Mouse (Mus musculus): Measurements from ENCODE around the gene Tspan8. TPM values are rescaled to one million over a fixed set of nuclear protein-coding genes. Genes with fewer than 3 reads are reported as not detected.

Tspan8 gene
- polyA plus RNA-seq, 1 experiment from 2014 or later = 27.7 TPM

DNA sequence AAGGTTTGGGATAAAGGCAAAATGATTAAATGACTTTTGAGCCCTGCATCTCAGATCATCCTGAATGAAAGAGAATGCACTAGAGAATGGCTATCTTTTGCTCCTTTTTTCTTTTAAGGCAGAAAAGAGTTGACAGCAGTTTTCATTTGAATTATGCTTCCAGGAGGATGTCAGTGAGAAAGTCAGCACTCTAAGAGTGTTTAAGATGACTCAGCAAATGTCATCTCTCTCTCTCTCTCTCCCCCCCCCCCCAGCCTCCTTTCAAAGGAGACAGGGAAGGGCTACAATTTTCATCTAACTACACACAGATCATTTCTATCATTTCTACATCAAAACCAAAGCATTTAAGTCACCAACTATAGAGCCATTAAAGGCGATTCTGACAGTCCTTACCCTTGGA is 31.9 kb downstream of the Tspan8 start:
- H3K27me3 ChIP-seq = no peaks in the 10 kb centered on the region
- H3K27ac ChIP-seq = no peak overlapping the region
- WGBS = 79% methylated on average over 1 of the region's 1 CpGs
- no peaks in the 10 kb centered on the region for H3K36me3 ChIP-seq
- H3K9ac ChIP-seq = no peak overlapping the region
- ATAC-seq (replicated peaks; ENCODE audit: low FRiP score) = no peak
- no peak overlapping the region for H3K4me3 ChIP-seq (replicated peaks)
- 0 out of 2 replicates have a peak, but pooled peaks cover 3% of the 10 kb centered on the region for H3K4me1 ChIP-seq
- H3K4me2 ChIP-seq = no peak overlapping the region
- no peaks in the 10 kb centered on the region for H3K9me3 ChIP-seq (replicated peaks)

DNA sequence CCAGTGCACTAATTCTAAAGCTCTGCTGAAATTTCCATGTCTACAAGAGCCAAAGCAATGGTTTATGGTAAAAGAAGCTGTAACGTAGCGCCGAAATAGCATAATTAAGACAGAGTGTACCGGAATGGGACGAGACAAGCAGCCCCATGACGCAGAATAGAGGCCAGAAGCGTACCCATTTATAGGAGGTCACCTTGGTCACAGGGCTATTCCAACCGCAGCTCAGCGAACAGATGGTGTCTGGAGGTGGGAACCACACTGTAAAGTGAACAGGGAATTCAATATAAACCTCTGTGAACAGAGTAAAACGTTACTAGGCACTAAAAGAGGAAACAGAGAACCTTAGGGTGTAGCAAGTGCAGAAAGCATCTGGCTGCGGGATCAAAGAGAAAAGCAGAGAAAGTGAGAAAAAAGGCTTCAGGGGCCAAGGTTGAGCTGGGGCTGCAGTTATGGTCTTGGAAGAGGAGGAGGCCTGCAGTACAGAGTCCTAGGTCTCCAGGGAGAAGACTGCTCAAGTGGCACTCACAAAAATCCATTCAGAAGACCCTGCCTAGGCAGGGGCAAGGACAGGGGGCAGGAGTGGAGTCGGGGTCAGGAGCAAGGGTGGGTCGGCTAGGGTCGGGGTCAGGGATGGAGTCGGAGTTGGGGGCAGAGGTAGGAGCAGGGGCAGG is 43.7 kb downstream of the Tspan8 start:
- Histone ChIP-seq H3K4me3 (replicated peaks) (no peak overlapping the region), H3K27me3 (no peaks in the 10 kb centered on the region), H3K36me3 (no peaks in the 10 kb centered on the region), H3K9ac (no peak overlapping the region), H3K4me2 (no peak overlapping the region), H3K4me1 (no peaks in the 10 kb centered on the region), H3K27ac (no peak overlapping the region), H3K9me3 (replicated peaks) (no peaks in the 10 kb centered on the region)
- WGBS = 51% methylated on average over 15 of the region's 15 CpGs
- no peak for ATAC-seq (replicated peaks; ENCODE audit: low FRiP score)

- WGBS = 21% methylated on average over 5 of the region's 5 CpGs
- Histone ChIP-seq H3K27me3 (no peaks in the 10 kb centered on the region), H3K36me3 (no peaks in the 10 kb centered on the region), H3K4me3 (replicated peaks) (no peak overlapping the region), H3K9ac (no peak overlapping the region), H3K4me2 (no peak overlapping the region), H3K9me3 (replicated peaks) (no peaks in the 10 kb centered on the region), H3K4me1 (no peaks in the 10 kb centered on the region), H3K27ac (no peak overlapping the region)
- no peak for ATAC-seq (replicated peaks; ENCODE audit: low FRiP score)
These were observed 45.3 kb downstream of the Tspan8 start for GRCm38 (mm10) chr10:115861967-115862366.

DNA sequence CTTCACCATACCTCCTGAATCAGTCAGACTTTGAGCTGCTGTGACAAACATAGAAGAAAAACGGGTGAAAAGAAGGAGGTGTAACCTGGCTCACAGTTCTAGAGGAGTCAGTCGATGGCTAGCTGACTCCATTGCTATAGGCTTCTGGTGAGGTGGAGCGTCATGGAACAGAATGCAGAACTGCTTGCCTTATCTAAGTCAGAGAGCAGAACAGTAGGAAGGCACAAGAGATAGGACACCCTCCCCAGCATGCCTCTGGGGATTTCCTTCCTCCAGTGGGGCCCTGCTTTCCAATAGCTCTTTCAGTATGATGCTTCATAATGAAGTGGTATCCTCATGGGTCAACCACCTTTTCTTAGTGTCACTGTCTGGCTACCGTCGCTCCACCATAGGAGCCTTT is 66.1 kb downstream of the Tspan8 start:
- no peaks in the 10 kb centered on the region for H3K9me3 ChIP-seq (replicated peaks)
- 93% methylated on average over 5 of the region's 5 CpGs for WGBS
- ATAC-seq (replicated peaks; ENCODE audit: low FRiP score) = no peak
- no peak overlapping the region for H3K27ac ChIP-seq
- H3K27me3 ChIP-seq = no peaks in the 10 kb centered on the region
- H3K4me3 ChIP-seq (replicated peaks) = no peak overlapping the region
- no peak overlapping the region for H3K4me2 ChIP-seq
- no peaks in the 10 kb centered on the region for H3K4me1 ChIP-seq
- no peak overlapping the region for H3K9ac ChIP-seq
- no peaks in the 10 kb centered on the region for H3K36me3 ChIP-seq

- WGBS = 65% methylated on average over 4 of the region's 4 CpGs
- Histone ChIP-seq H3K9ac (no peak overlapping the region), H3K4me3 (replicated peaks) (no peak overlapping the region), H3K9me3 (replicated peaks) (no peaks in the 10 kb centered on the region), H3K4me1 (no peaks in the 10 kb centered on the region), H3K36me3 (no peaks in the 10 kb centered on the region), H3K4me2 (no peak overlapping the region), H3K27me3 (no peaks in the 10 kb centered on the region), H3K27ac (no peak overlapping the region)
- ATAC-seq (replicated peaks; ENCODE audit: low FRiP score) = no peak
These were observed 75.3 kb downstream of the Tspan8 start for GRCm38 (mm10) chr10:115891924-115892323.

DNA sequence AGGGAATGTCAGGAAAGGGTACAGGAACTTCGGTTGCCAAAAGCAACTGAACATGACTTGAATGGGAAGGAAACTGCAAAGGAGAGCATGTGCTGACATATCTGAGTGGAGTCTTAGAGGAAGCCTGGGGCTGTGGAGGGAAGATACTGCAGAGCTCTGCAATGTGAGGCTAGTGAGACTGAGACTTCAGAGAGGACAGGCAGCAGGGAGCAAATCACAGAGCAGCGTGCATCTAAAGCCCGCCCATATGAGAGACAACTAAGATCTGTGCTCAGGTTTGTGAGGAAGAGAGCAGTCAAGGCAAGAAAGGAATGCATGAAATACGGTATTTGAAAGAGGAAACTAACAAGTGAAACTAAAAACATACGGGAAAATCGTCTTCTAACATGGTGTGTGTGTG is 76.3 kb downstream of the Tspan8 start:
- Histone ChIP-seq H3K4me1 (no peaks in the 10 kb centered on the region), H3K4me3 (replicated peaks) (no peak overlapping the region), H3K9me3 (replicated peaks) (no peaks in the 10 kb centered on the region), H3K36me3 (no peaks in the 10 kb centered on the region), H3K27me3 (no peaks in the 10 kb centered on the region), H3K9ac (no peak overlapping the region), H3K27ac (no peak overlapping the region), H3K4me2 (no peak overlapping the region)
- ATAC-seq (replicated peaks; ENCODE audit: low FRiP score) = no peak
- WGBS = 71% methylated on average over 6 of the region's 6 CpGs

GRCm38 (mm10) chr10:115894045-115894444 is 77.4 kb downstream of the Tspan8 start:
- H3K27me3 ChIP-seq = no peaks in the 10 kb centered on the region
- H3K4me2 ChIP-seq = no peak overlapping the region
- WGBS = 88% methylated on average over 5 of the region's 5 CpGs
- ATAC-seq (replicated peaks; ENCODE audit: low FRiP score) = no peak
- no peaks in the 10 kb centered on the region for H3K4me1 ChIP-seq
- no peaks in the 10 kb centered on the region for H3K36me3 ChIP-seq
- H3K4me3 ChIP-seq (replicated peaks) = no peak overlapping the region
- H3K9me3 ChIP-seq (replicated peaks) = no peaks in the 10 kb centered on the region
- no peak overlapping the region for H3K9ac ChIP-seq
- no peak overlapping the region for H3K27ac ChIP-seq

GRCm38 (mm10) chr10:115896764-115897163 is 80.1 kb downstream of the Tspan8 start:
- Histone ChIP-seq H3K27me3 (no peaks in the 10 kb centered on the region), H3K4me1 (no peaks in the 10 kb centered on the region), H3K9me3 (replicated peaks) (no peaks in the 10 kb centered on the region), H3K4me3 (replicated peaks) (no peak overlapping the region), H3K36me3 (no peaks in the 10 kb centered on the region), H3K9ac (no peak overlapping the region), H3K27ac (no peak overlapping the region), H3K4me2 (no peak overlapping the region)
- no peak for ATAC-seq (replicated peaks; ENCODE audit: low FRiP score)

GRCm38 (mm10) chr10:115897235-115897634 is 80.6 kb downstream of the Tspan8 start:
- H3K27me3 ChIP-seq = no peaks in the 10 kb centered on the region
- H3K27ac ChIP-seq = no peak overlapping the region
- WGBS = 77% methylated on average over 7 of the region's 7 CpGs
- no peak overlapping the region for H3K9ac ChIP-seq
- no peak overlapping the region for H3K4me2 ChIP-seq
- no peaks in the 10 kb centered on the region for H3K9me3 ChIP-seq (replicated peaks)
- H3K4me3 ChIP-seq (replicated peaks) = no peak overlapping the region
- no peak for ATAC-seq (replicated peaks; ENCODE audit: low FRiP score)
- H3K4me1 ChIP-seq = no peaks in the 10 kb centered on the region
- H3K36me3 ChIP-seq = no peaks in the 10 kb centered on the region

Other genes starting within 250 kb of the Tspan8 start
- 0.21 and 0.22 TPM in 2 replicates for gene A930009A15Rik, start 246.8 kb upstream of the Tspan8 start, polyA plus RNA-seq (2015; fragmentation: Nextera tagmentation; extraction: Ambion mirVana)
- gene Lgr5, start 229.1 kb upstream of the Tspan8 start, polyA plus RNA-seq (2015; fragmentation: Nextera tagmentation; extraction: Ambion mirVana) = 6.9 and 7.8 TPM in 2 replicates
- 0.76 and 1.5 TPM in 2 replicates for gene Ptprr, start 201.4 kb downstream of the Tspan8 start, polyA plus RNA-seq (2015; fragmentation: Nextera tagmentation; extraction: Ambion mirVana)

Data from kidney, embryonic 15.5 days (tissue).